Mouse (Mus musculus): Measurements from ENCODE around the gene Wdr83. TPM values are rescaled to one million over a fixed set of nuclear protein-coding genes. Genes with fewer than 3 reads are reported as not detected.
"Not testable (repeated sequence)": the region's sequence is repeated elsewhere in the genome, so short reads cannot be mapped to it uniquely, and the experiment has no call there.

Gene Wdr83
- total and polyA plus RNA-seq, 3 experiments = 27.0 to 58.4 TPM; not detected in 1

- Histone ChIP-seq H3K9ac (ENCODE audit: control insufficient read depth, low read depth, low read length, poor library complexity, severe bottlenecking) (no peak overlapping the region), H3K4me3 (ENCODE audit: control insufficient read depth in 1 of 2, insufficient read depth in 1 of 2, low read depth in 2 of 2, low read length in 2 of 2) (no peak overlapping the region), H3K4me1 (ENCODE audit: control insufficient read depth in 1 of 2, insufficient read depth in 2 of 2, low read length in 2 of 2) (peaks cover 0 to 2% of the 10 kb centered on the region in 2 experiments; a peak in 2 of 4 replicates), H3K27ac (ENCODE audit: control insufficient read depth, low read depth, low read length) (no peak overlapping the region), H3K36me3 (ENCODE audit: control insufficient read depth in 1 of 2, insufficient read depth in 2 of 2, low read length in 2 of 2) (peaks cover 0 to 2% of the 10 kb centered on the region in 2 experiments; a peak in 1 of 4 replicates), H3K9me3 (replicated peaks; ENCODE audit: insufficient read depth, low read length) (no peaks in the 10 kb centered on the region), H3K27me3 (ENCODE audit: control insufficient read depth in 1 of 2, insufficient read depth in 2 of 2, low read length in 2 of 2) (no peaks in the 10 kb centered on the region), H3K79me2 (ENCODE audit: control insufficient read depth, insufficient read depth, low read length, poor library complexity) (no peaks in the 10 kb centered on the region)
- TF ChIP-seq HCFC1 (IDR thresholded peaks at IDR 0.05; ENCODE audit: low read depth, low read length) = no peak
- no peak for TF ChIP-seq MAZ (IDR thresholded peaks at IDR 0.05; ENCODE audit: low read depth, low read length)
- TF ChIP-seq MAX (IDR thresholded peaks at IDR 0.05; ENCODE audit: low read length) = no peak
- TF ChIP-seq SIN3A (IDR thresholded peaks at IDR 0.05; ENCODE audit: low read length) = no peak
- TF ChIP-seq TAL1 (IDR thresholded peaks at IDR 0.05; ENCODE audit: low read length) = no peak
- TF ChIP-seq MYC (IDR thresholded peaks at IDR 0.05; ENCODE audit: low read depth, low read length) = no peak
- TF ChIP-seq RCOR1 (IDR thresholded peaks at IDR 0.05; ENCODE audit: low read depth, low read length) = no peak
- TF ChIP-seq MAFK (IDR thresholded peaks at IDR 0.05; ENCODE audit: borderline replicate concordance, low read depth, low read length) = no peak
- TF ChIP-seq ELF1 (IDR thresholded peaks at IDR 0.05; ENCODE audit: low read depth, low read length) = no peak
- no peak for TF ChIP-seq NRF1 (IDR thresholded peaks at IDR 0.05; ENCODE audit: insufficient read depth, low read depth, low read length, poor library complexity, severe bottlenecking)
- no peak for TF ChIP-seq E2F4 (IDR thresholded peaks at IDR 0.05; ENCODE audit: borderline replicate concordance, low read depth, low read length)
- TF ChIP-seq UBTF (IDR thresholded peaks at IDR 0.05; ENCODE audit: borderline replicate concordance, insufficient read depth, low read depth, low read length) = no peak
- TF ChIP-seq CTCF (IDR thresholded peaks at IDR 0.05 in 2 of 3, conservative IDR thresholded peaks at IDR 0.05 in 1 of 3; ENCODE audit: control insufficient read depth in 1 of 3, insufficient read depth in 1 of 3, low read depth in 2 of 3, low read length in 3 of 3, poor library complexity in 1 of 3, severe bottlenecking in 1 of 3) = no peak
- TF ChIP-seq GABPA (IDR thresholded peaks at IDR 0.05; ENCODE audit: low read depth, low read length) = no peak
- no peak for DNase-seq (ENCODE audit: low read depth, low spot score)
Measured at GRCm38 (mm10) chr8:85123691-85124090, 42.6 kb upstream of the Wdr83 start.

DNA sequence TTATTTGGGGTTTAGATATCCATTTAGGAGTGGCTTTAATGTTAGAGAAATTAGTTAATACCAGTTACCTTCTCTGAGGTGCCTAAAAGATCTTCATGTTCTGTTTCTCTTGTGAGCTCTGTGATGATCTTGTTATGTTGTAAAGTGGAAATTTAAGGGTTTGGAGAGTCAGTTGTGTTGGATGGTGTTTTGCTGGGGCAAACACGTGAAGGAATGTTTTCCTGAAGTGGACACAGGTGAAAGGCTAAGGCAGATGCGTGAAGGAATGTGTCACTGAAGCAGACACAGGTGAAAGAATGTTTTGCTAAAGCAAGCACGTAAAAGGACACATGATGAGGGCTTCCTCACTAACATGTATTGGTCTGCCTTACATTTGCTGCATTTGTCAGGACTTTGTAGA lies 41.9 kb upstream of the Wdr83 start, which contains the start of gene Zfp791:
Gene Zfp791, minus strand, starts transcription at position 101 of the 400 bp plus-strand sequence.
- Histone ChIP-seq H3K36me3 (ENCODE audit: control insufficient read depth in 1 of 2, insufficient read depth in 2 of 2, low read length in 2 of 2) (peaks cover 0 to 2% of the 10 kb centered on the region in 2 experiments; a peak in 1 of 4 replicates), H3K27ac (ENCODE audit: control insufficient read depth, low read depth, low read length) (no peak within 1 kb of the TSS), H3K4me3 (ENCODE audit: control insufficient read depth in 1 of 2, insufficient read depth in 1 of 2, low read depth in 2 of 2, low read length in 2 of 2) (no peak within 1 kb of the TSS), H3K9ac (ENCODE audit: control insufficient read depth, low read depth, low read length, poor library complexity, severe bottlenecking) (no peak within 1 kb of the TSS), H3K4me1 (ENCODE audit: control insufficient read depth in 1 of 2, insufficient read depth in 2 of 2, low read length in 2 of 2) (peaks cover 0 to 2% of the 10 kb centered on the region in 2 experiments; a peak in 2 of 4 replicates), H3K79me2 (ENCODE audit: control insufficient read depth, insufficient read depth, low read length, poor library complexity) (no peaks in the 10 kb centered on the region), H3K27me3 (ENCODE audit: control insufficient read depth in 1 of 2, insufficient read depth in 2 of 2, low read length in 2 of 2) (no peaks in the 10 kb centered on the region), H3K9me3 (replicated peaks; ENCODE audit: insufficient read depth, low read length) (no peaks in the 10 kb centered on the region)
- TF ChIP-seq CTCF (IDR thresholded peaks at IDR 0.05 in 2 of 3, conservative IDR thresholded peaks at IDR 0.05 in 1 of 3; ENCODE audit: control insufficient read depth in 1 of 3, insufficient read depth in 1 of 3, low read depth in 2 of 3, low read length in 3 of 3, poor library complexity in 1 of 3, severe bottlenecking in 1 of 3) (no peak), MAX (IDR thresholded peaks at IDR 0.05; ENCODE audit: low read length) (no peak), HCFC1 (IDR thresholded peaks at IDR 0.05; ENCODE audit: low read depth, low read length) (no peak), TCF12 (IDR thresholded peaks at IDR 0.05; ENCODE audit: low read depth, low read length) (no peak), SIN3A (IDR thresholded peaks at IDR 0.05; ENCODE audit: low read length) (no peak), ZNF384 (IDR thresholded peaks at IDR 0.05; ENCODE audit: low read depth, low read length) (no peak), NRF1 (IDR thresholded peaks at IDR 0.05; ENCODE audit: insufficient read depth, low read depth, low read length, poor library complexity, severe bottlenecking) (no peak), ZKSCAN1 (IDR thresholded peaks at IDR 0.05; ENCODE audit: low read depth, low read length) (no peak), CHD1 (IDR thresholded peaks at IDR 0.05; ENCODE audit: low read depth, low read length) (no peak), NELFE (IDR thresholded peaks at IDR 0.05; ENCODE audit: low read depth, low read length) (no peak), MXI1 (IDR thresholded peaks at IDR 0.05; ENCODE audit: low read depth, low read length) (no peak), TAL1 (IDR thresholded peaks at IDR 0.05; ENCODE audit: low read length) (no peak), ETS1 (IDR thresholded peaks at IDR 0.05; ENCODE audit: low read depth, low read length) (no peak), RAD21 (IDR thresholded peaks at IDR 0.05; ENCODE audit: low read depth, low read length) (no peak), POLR2AphosphoS5 (IDR thresholded peaks at IDR 0.05; ENCODE audit: borderline replicate concordance, low read depth, low read length) (no peak)
- DNase-seq (ENCODE audit: low read depth, low spot score) = no peak

- not testable (repeated sequence) for H3K9ac ChIP-seq (ENCODE audit: control insufficient read depth, low read depth, low read length, poor library complexity, severe bottlenecking); H3K9me3 ChIP-seq (replicated peaks; ENCODE audit: insufficient read depth, low read length); H3K4me1 ChIP-seq (ENCODE audit: control insufficient read depth in 1 of 2, insufficient read depth in 2 of 2, low read length in 2 of 2); H3K27ac ChIP-seq (ENCODE audit: control insufficient read depth, low read depth, low read length); H3K79me2 ChIP-seq (ENCODE audit: control insufficient read depth, insufficient read depth, low read length, poor library complexity); H3K36me3 ChIP-seq (ENCODE audit: control insufficient read depth in 1 of 2, insufficient read depth in 2 of 2, low read length in 2 of 2); H3K27me3 ChIP-seq (ENCODE audit: control insufficient read depth in 1 of 2, insufficient read depth in 2 of 2, low read length in 2 of 2); DNase-seq (ENCODE audit: low read depth, low spot score); H3K4me3 ChIP-seq (ENCODE audit: control insufficient read depth in 1 of 2, insufficient read depth in 1 of 2, low read depth in 2 of 2, low read length in 2 of 2)
Measured at GRCm38 (mm10) chr8:85120251-85120650, 39.1 kb upstream of the Wdr83 start.
